Mouse (Mus musculus): ENCODE data around the gene Krba1. TPM values are rescaled to one million over a fixed set of nuclear protein-coding genes. Genes with fewer than 3 reads are reported as not detected.
A peak's percentile ranks its signal among the peaks of the same experiment; 100 is the strongest.

Krba1 gene
- total RNA-seq, 2 experiments from 2014 or later, result 8.7 to 11.0 TPM

DNA sequence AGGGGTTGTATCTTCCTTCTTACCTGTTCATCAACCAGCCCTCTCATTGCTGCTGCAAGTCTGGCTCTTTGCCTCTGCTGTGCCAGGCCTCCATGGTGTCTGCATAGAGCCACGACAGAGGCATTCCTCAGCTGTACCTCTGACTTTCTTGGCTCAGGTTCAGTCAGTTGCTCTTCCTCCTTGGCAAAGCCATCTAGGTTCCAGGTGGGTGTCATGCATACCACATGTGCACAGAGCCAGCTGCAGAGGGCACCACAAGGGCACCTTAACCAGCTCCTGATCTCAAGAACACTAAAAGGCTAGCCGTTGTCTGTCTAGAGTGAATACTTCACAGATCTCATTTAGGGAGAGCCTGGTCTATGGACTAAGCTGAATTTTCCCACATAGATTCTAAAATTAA, 21.1 kb downstream of the Krba1 start:
- DNase-seq, result no peak
- intact Hi-C loops (cut with DNase I; ENCODE audit: low total_unique reads), result no loop called here

DNA sequence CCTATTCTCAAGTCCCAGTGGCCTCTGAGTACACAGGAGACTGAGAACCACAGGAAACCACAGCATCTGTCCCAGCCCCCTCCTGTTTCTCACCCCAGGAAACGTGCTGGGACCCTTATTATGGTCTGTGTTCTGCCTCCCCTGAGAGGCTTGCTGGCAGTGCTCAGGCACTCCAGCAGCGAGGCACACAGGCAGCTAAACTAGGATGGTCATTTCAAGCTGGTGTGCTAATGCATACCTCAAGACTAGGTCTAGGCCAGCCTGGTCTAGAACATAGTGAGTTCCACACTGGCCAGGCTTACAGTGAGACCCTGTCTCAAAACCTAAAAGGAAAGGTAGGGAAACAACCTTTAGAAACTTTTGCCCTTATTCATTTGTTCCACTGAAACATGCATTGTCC, 25.3 kb downstream of the Krba1 start:
- no peak for DNase-seq
- intact Hi-C loops (cut with DNase I; ENCODE audit: low total_unique reads), result no loop called here

DNA sequence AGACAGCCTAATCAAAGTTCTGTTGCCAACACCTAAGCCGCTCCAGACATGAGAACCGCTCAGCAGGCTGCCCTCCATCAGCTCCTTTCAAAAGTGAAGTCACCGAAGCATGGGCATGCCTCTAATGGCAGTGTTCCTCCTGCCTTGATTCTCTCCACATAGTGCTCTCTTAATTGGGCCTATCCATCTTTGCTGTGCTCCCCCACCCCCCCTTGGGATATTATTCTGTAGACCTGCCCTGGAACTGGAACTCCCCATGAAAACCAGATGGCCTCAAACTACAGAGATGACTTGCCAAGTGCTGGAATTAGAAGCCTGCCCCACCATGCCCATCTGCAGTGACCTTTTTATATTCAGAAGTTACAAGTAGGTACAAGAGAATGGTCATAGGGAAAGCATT, 27.9 kb downstream of the Krba1 start:
- DNase-seq, result no peak
- intact Hi-C loops (cut with DNase I; ENCODE audit: low total_unique reads), result no loop called here

DNA sequence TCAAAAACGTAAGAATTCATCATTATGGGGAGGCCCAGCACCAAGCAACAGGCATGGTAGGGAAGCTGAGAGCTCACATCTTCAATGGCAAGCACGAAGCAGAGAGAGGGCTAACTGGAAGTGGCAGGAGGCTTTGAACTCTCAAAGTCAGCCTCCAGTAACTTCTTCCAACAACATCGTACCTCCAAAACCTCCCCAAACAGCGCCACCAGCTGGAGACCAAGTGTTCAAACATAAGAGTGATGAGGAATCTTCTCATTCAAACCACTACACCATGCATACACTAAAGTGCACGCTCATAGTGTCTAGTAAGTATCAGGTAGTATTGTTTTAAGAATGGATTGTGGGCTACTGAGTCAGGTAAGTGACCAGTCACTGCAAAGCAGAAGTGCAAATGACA, 28.7 kb downstream of the Krba1 start:
- no peak for DNase-seq
- intact Hi-C loops (cut with DNase I; ENCODE audit: low total_unique reads), result no loop called here

DNA sequence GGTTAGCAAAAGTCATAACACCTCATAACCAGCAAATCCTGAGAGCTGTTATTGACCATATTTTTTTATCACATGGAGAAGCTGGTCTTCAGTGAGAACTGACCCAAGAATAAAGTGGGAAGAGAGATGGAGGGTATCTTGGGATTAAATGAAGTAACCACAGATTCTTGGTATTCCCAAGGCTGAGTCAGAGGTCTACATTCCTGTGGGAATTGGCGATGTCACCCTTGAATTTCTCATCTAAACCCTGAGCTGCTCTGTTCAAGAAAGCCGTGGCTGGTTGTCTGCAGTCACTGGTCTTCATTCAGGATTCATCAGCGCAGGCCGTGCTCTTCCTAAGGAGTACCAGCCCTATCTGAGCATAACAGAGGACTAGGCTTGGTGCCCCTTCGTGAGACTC, 31.6 kb downstream of the Krba1 start:
- intact Hi-C loops (cut with DNase I; ENCODE audit: low total_unique reads), result no loop called here
- no peak for DNase-seq

DNA sequence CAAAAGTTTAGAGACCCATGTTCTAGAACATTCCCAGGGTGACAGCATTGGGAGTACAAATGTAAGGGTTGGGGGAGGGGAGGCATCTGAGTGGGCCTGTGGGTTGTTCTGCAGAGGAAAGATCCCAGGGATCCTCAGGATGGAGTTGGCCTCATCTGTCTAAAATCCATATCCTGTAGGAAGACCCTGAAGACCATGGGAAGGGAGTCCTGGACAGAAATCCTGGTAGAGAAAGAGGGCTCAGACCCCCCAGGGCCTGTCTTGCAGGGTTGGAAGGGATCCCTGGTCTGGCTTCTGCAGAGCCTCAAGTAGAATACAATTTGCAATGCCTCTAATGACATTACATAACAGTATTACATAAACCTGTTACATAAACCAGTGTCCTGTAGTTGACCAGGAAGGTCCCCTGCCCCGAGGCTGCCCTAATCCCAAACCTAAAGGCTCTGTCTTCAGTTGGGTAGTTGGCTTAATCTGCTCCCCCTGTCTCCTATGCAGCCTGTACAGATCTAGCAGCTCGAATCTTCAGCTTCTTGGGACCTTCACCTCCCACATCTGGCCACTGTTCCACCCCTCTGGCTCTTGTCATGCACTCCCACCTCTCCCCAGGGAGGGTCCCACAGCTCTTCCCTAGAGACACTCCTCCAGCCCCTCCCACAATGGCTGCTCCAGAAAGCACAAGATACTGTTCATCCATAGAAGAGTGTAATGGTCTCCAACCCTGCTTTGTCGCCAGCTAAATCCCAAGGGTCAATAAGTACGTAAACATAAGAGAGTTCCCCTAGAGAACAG, 33.6 kb downstream of the Krba1 start:
- no peak for DNase-seq
- intact Hi-C loops (cut with DNase I; ENCODE audit: low total_unique reads), result no loop called here

DNA sequence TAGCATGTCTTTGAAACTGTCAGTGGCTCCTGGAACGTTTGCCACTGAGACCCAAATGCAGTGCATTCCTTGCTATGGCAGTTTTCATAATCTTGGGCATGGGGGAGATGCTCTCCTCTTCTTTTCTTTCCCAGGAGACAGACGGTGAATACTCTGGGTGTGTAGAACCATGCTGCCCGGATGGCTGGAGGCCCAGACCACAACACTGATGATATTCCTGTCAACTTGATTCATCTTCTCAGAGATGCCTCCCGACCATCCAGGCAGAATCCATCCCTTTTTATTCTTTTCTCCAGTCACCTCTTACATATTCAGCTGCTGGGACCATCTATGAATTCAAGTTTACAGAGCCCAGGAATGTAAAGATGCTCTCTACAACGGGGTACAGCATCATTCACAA, 35.4 kb downstream of the Krba1 start:
- intact Hi-C loops (cut with DNase I; ENCODE audit: low total_unique reads), result no loop called here
- no peak for DNase-seq

DNA sequence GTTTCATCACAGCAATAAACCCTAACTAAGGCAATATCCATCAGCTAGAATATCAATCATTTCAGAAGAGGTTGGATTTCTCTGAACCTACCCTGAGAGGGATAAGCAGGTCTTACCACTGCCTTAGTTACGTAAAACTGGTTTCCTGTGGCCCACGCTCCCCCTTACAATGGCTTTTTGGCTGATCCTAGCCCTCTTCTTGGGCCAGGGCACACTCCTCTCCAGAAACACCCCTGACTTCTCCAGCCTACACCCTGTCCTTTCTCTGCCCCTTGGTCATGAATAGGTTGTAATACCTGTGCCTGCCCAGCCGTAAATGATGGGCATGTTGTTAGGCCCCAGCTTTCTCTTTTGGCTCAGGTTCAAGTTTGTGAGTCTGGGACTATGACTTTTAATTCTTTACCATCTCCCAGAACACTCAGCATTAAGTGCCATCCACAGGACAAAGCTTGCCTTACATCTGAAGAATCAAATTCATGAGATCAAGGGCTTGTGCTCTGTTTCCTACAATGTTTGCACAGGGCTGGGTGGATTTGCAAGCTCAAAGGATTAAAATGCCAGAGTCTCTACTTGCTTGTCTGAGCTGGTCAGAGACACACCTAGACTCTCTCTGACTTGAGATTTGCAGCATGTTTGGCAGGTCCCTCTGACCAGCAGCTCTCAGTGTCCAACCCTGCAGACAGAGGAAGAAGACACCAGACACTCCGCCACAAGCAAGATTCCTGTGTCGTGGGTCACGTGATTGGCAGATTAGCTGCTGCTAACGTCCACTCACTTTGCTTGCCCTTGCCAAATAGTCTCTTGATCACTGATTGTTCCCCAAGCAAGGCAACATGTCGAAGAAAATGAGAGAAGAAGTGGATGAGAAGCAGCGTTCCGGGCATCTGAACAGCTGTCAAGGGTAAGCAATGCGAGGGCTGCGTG, 37.8 kb downstream of the Krba1 start:
- intact Hi-C loops (cut with DNase I; ENCODE audit: low total_unique reads), result no loop called here
- no peak for DNase-seq

DNA sequence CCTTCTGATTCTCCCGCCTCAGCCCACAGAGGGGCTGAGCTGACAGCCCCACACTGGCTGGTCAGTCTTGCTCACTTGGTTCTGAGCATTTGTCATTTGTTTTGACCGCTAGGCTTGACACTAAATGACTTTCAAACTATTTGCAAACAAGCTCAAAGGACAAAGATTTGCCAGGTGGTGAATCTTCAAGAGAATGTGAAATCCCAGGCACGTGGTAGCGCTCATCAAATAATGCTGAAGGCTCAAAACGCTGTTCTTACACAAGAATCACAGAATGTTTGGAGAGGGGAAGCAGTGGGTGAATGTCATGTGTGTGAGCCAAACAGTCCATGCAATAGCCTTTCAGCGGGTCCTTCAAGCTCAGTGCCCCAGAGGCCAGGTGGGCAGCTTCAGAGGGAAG, 39.3 kb downstream of the Krba1 start:
- intact Hi-C loops (cut with DNase I; ENCODE audit: low total_unique reads), result no loop called here
- no peak for DNase-seq

DNA sequence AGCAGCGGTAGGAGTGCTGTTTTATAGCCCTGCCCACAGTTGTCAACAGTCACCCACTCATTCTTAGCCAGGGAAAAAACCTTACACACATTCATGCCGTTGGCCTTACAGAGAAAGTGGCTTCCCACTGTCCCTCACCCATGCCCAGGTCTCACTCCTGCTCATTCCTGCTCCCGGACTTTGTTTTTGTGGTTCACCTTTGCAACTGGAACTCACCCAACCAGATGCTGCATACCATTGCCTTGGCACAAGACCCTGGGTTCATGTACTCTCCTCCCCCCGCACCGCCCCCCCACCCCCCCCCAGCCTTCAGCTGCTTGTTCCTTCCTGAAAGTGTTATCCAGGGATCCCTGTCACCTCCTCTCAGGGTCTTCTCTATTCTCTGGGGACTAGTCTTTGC, 39.7 kb downstream of the Krba1 start:
- intact Hi-C loops (cut with DNase I; ENCODE audit: low total_unique reads), result no loop called here
- DNase-seq, result no peak

DNA sequence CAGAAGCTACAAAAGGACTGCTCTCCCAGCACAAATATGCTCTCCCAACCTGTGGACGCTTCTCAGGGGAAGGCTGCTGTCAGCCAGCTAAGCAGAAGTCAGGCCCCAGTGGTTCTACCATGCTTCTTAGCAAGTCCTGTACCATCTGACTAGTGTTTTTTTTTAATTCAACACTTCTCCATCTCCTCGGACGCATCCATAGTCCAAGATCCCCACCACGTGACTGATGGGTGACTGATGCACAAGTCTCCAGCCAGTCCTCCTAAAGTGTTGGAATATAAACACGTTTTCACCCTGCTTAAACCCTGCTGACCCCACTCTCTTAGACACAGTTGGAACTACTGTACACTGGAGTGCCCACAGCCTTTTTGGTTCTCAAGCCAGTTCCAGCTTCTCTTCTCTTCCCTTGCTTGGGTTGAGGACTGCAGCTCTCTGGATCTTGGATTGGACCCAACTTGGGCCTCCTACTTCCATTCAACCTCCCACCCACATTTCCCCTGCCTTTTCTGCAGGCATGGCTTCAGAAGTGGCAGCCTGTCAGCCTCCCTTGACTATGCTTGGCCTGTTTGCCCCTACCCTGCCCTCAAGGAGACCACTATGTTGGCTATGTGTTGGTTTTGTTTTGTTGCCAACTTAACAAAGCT, 40.4 kb downstream of the Krba1 start:
- intact Hi-C loops (cut with DNase I; ENCODE audit: low total_unique reads), result no loop called here
- no peak for DNase-seq

DNA sequence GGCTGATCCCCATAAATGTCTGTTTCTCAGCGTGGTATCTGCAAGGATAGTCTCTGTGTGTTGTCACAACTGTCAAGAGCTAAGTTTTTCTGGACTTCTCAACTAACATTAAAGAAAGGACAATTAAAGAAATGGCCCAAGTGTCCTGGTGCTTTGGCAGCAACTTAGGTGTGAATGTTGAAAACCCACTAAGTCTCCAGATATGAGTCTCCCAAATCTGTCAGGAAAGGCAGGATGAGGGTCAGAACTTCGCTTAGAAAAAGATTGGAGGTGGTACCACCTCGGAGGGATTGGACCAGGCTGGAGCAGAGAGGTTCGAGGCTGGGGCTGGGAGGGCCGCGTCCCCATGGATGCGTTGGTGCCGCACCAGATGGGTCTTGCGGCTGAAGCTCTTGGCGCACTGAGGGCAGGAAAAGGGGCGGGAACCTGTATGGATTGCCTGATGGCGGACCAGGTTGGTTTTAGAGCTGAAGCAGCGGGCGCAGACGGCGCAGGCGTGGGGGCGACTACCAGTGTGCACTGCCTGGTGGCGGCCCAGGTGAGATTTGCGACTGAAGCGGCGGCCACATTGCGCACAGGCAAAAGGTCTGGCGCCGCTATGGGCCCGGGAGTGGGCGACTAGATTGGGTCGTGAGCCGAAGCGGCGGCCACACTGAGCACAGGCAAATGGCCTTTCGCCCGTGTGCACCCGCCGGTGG, 42.4 kb downstream of the Krba1 start:
- no peak for DNase-seq
- intact Hi-C loops (cut with DNase I; ENCODE audit: low total_unique reads), result no loop called here

DNA sequence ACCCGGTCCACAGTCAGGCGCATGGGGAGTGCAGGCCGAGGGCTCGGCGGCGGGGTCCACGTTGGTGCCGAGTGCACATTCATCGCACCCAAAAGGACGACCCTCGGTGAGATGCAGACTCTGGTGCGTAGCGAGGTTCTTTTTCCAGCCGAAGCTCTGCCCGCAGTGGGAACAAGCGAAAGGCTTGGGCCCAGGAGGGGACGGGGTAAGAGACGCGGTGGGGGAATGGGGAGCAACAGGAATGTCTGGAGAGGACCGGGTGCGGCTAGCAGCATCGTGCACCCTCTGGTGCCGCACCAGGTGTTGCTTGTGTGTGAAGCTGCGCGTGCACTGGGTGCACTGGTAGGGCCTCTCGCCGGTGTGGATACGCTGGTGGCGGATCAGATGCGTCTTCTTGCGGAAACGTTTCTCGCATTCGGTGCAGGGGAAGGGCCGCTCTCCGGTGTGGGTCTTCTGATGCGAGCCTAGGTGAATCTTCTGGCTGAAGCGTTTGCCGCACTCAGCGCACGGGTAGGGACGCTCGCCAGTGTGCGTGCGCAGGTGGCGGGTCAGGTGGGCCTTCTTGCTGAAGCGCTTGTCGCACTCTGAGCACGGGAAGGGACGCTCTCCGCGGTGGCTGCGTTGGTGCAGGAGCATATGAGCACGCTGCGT, 43.2 kb downstream of the Krba1 start:
- intact Hi-C loops (cut with DNase I; ENCODE audit: low total_unique reads), result no loop called here

DNA sequence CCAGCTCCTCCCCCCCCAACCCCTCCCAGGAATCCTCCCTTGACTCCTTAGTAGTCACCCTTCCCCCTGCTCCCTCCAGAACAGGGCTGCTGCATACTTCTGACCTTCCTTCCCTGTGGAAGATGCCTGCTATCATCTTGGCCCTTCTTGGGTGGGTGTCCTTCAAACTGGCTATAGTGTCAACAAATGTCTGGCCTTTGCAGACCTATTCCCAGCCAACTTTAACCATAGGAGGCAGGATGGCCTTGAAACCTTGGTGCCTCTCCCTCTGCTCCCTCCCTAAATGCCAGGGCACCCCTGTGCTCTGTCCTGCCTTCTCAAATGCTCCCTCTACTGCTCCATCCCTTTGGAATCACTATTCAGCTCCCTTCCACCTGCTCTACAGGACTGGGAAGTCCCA, 44.3 kb downstream of the Krba1 start:
- intact Hi-C loops (cut with DNase I; ENCODE audit: low total_unique reads), result no loop called here

More for the DNA sequence above, 43.2 kb downstream of the Krba1 start:
- DNase-seq, result no peak

DNA sequence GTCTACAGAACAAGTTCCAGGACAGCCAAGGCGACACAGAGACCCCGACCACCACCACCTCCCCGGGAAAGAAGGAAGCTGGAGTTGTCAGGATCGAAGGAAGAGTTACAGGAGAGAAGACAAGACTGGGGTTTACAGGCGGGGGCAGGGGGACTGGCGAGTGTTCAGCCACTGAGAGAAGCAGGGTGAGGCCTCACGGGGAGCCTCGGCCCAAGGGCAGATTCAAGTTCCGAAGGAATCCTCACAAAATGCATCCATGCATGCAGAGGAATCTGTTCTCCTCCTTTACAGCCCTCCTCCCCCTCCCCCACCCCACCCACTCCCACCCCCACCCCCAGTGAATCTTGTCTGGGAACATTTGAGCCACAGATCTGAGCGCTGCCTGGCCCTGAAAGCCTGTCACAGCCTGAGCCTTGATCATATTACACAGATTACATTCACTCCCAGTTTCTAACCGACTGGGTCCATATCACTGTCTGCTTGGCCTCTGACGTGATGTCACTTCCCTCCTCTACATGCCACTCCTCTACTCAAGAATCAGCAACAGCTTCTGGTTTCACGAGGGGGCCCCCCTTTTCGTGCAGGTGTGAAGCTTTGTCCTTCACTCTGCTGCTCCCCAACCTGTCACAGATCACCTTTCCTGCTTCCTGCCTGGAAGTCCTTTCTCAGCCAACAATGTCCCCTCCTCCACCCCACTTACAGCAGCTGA, 45.1 kb downstream of the Krba1 start:
- no peak for DNase-seq
- intact Hi-C loops (cut with DNase I; ENCODE audit: low total_unique reads), result no loop called here

More for the DNA sequence above, 44.3 kb downstream of the Krba1 start:
- DNase-seq, result no peak

DNA sequence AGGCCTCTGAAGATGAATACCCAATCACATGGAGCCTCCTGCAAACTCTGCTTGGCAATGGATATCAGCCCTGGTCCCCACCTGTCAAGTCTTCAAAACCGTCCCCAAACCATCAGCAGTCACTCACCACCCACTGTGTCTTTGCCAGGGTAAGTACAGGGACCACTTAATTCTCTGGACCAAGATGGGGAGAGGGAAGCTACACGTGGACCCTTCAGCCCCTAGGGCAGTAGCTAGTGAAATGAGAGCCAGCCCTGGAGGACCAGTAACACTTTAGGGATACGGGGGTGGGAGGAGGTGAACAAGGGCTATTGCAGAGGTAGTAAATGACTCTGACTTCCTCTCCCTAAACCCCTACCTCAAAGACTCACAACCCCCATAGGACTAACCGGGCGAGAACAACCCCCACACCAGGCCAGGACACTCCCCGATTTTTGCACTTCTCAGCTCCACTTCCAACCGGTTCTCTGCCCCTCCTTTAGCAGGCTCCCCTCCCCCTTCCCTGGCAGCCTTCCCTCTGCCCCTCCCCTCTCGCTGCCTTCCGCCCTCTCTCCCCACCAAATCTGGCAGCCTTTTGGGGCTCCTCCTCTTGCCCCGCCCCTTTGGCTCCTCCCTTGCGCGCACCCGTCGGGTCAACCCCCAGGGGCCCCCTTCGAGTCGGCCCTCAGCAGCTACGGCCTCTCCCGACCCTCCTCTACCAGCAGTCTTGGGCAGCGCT, 48.4 kb downstream of the Krba1 start:
- DNase-seq, result peak; percentile 95
- intact Hi-C loops (cut with DNase I; ENCODE audit: low total_unique reads), result no loop called here

DNA sequence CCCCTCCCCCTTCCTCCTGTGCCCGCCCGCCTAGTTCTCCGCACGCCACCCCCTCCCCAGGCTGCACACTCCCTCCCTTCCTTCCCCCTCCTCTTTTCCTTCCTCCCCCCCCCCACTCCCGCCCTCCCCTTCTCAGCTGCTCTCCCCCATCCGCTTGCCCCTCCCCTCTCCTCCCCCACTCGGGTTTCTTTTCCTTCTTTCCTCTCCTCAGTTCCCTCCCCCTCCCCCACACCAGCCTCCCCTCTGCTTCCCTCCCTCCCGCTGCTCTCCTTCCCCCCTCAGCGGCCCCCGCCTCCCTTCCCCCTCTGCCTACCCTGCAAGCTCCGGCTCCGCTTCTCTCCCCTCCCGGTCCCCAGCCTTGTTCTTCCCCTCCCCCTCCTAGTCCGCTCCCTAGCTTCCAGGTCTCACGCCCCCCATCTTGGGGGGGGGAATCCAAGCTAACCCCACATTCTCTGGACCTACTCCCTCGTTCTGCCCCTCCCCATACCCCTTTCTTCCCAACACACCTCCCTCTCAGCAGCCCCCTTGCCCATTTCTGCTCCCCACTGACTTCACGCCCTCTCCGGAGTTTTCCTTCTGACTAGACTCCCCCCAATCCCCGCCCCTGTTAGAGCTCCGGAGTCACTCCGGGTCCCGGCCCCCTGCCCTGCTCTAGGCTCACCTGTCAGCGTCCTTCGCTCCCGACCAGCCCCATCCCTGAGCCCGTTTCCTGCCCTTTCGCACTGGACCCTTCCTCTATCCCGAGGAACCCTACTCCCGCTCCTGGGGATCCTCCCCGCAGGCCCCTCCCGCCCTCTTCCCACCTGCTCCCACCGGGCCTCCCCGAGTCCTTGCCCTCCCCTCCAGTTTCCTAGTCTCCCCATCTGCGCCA, 49.2 kb downstream of the Krba1 start:
- DNase-seq, result peak; percentile 80

More for the DNA sequence above, 49.2 kb downstream of the Krba1 start:
- intact Hi-C loops (cut with DNase I; ENCODE audit: low total_unique reads), result no loop called here

All from gastrocnemius, postnatal 14 days (tissue).